Mouse (Mus musculus): Measurements from ENCODE around the gene Wnt5b. TPM values are rescaled to one million over a fixed set of nuclear protein-coding genes. Genes with fewer than 3 reads are reported as not detected.
A peak's percentile ranks its signal among the peaks of the same experiment; 100 is the strongest.

The Wnt5b gene
- polyA plus RNA-seq, 1 experiment from 2014 or later, result 6.8 TPM

DNA sequence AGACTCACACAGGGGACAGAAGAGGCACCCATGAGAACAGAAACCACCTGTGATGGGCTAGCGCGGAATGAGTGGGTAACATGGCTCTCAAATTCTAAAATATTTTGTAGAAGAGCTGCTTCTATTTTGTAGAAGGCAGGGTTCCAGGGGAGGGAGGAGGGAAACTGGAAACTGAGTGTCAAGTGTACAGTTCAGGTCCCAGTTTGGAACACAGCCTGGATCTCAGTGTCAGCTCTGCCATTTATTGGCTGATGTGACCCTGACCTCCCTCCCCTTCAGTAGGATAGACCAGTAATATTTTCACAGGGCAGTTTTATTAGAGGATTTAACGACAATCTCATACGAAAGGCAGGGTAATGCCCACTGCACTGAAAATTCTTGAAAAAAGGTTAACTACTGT lies 32.6 kb upstream of the Wnt5b start:
- WGBS, result 93% methylated on average over 4 of the region's 4 CpGs
- ATAC-seq (ENCODE audit: insufficient read depth) (no peak), DNase-seq (no peak)

DNA sequence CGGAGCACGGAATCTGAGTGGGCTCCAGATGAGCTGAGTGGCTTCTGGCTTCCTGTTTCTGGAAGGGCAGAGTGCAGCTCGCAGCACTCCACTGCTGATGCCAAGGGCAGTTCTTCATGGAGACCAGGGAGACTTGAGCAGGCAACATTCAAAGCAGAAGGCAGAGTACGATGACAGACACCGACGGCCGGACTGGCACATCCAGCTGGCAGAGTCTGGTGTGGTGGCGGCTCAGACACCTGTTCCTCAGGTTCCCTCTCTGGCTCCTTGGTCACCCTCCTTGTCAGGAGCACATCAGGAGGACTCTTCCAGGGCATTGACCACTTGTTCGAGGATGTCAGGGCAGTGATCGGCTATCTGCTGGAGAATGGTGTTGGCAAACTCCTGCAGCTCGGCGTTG lies 31.2 kb upstream of the Wnt5b start:
- TF ChIP-seq CTCF (IDR thresholded peaks at IDR 0.05; ENCODE audit: low read depth), result no peak
- 93% methylated on average over 12 of the region's 12 CpGs for WGBS
- Histone ChIP-seq H3K9ac (no peak overlapping the region), H3K4me1 (ENCODE audit: insufficient read depth) (no peaks in the 10 kb centered on the region; the same call in 1 of the 2 replicates), H3K4me2 (no peak overlapping the region), H3K27ac (ENCODE audit: low read depth) (no peak overlapping the region), H3K4me3 (ENCODE audit: low read depth, low read length) (no peak overlapping the region), H3K9me3 (ENCODE audit: low read depth, low read length) (no peaks in the 10 kb centered on the region), H3K27me3 (ENCODE audit: insufficient read depth, low read length) (no peaks in the 10 kb centered on the region), H3K36me3 (ENCODE audit: insufficient read depth) (peaks cover 17% of the 10 kb centered on the region)
- ATAC-seq (ENCODE audit: insufficient read depth), result no peak
- no peak for DNase-seq

More for the DNA sequence above, 32.6 kb upstream of the Wnt5b start:
- H3K27ac ChIP-seq (ENCODE audit: low read depth), result no peak overlapping the region
- no peak overlapping the region for H3K4me3 ChIP-seq (ENCODE audit: low read depth, low read length)
- no peak overlapping the region for H3K9ac ChIP-seq
- H3K4me2 ChIP-seq, result no peak overlapping the region
- H3K9me3 ChIP-seq (ENCODE audit: low read depth, low read length), result no peaks in the 10 kb centered on the region
- H3K36me3 ChIP-seq (ENCODE audit: insufficient read depth), result peaks cover 17% of the 10 kb centered on the region
- H3K4me1 ChIP-seq (ENCODE audit: insufficient read depth), result no peaks in the 10 kb centered on the region
- no peaks in the 10 kb centered on the region for H3K27me3 ChIP-seq (ENCODE audit: insufficient read depth, low read length)
- TF ChIP-seq CTCF (IDR thresholded peaks at IDR 0.05; ENCODE audit: low read depth), result no peak

GRCm38 (mm10) chr6:119572296-119572695 lies 28.1 kb upstream of the Wnt5b start:
- no peak overlapping the region for H3K4me3 ChIP-seq (ENCODE audit: low read depth, low read length)
- H3K4me2 ChIP-seq, result no peak overlapping the region
- TF ChIP-seq CTCF (IDR thresholded peaks at IDR 0.05; ENCODE audit: low read depth), result no peak
- no peaks in the 10 kb centered on the region for H3K27me3 ChIP-seq (ENCODE audit: insufficient read depth, low read length)
- no peaks in the 10 kb centered on the region; the same call in 1 of the 2 replicates for H3K4me1 ChIP-seq (ENCODE audit: insufficient read depth)
- no peak overlapping the region for H3K9ac ChIP-seq
- ATAC-seq (ENCODE audit: insufficient read depth), result no peak
- H3K27ac ChIP-seq (ENCODE audit: low read depth), result no peak overlapping the region
- no peaks in the 10 kb centered on the region for H3K9me3 ChIP-seq (ENCODE audit: low read depth, low read length)
- peaks cover 25% of the 10 kb centered on the region for H3K36me3 ChIP-seq (ENCODE audit: insufficient read depth)
- DNase-seq, result no peak
- 59% methylated on average over 7 of the region's 7 CpGs for WGBS

- Histone ChIP-seq H3K27me3 (ENCODE audit: insufficient read depth, low read length) (no peaks in the 10 kb centered on the region), H3K4me3 (ENCODE audit: low read depth, low read length) (no peak overlapping the region), H3K4me1 (ENCODE audit: insufficient read depth) (no peaks in the 10 kb centered on the region; the same call in 1 of the 2 replicates), H3K4me2 (no peak overlapping the region), H3K36me3 (ENCODE audit: insufficient read depth) (peaks cover 25% of the 10 kb centered on the region), H3K9ac (no peak overlapping the region), H3K9me3 (ENCODE audit: low read depth, low read length) (no peaks in the 10 kb centered on the region), H3K27ac (ENCODE audit: low read depth) (no peak overlapping the region)
- TF ChIP-seq CTCF (IDR thresholded peaks at IDR 0.05; ENCODE audit: low read depth), result no peak
- WGBS, result 54% methylated on average over 4 of the region's 4 CpGs
- ATAC-seq (ENCODE audit: insufficient read depth) (no peak), DNase-seq (peak; percentile 49)
Measured at GRCm38 (mm10) chr6:119570797-119571196, 26.6 kb upstream of the Wnt5b start.

DNA sequence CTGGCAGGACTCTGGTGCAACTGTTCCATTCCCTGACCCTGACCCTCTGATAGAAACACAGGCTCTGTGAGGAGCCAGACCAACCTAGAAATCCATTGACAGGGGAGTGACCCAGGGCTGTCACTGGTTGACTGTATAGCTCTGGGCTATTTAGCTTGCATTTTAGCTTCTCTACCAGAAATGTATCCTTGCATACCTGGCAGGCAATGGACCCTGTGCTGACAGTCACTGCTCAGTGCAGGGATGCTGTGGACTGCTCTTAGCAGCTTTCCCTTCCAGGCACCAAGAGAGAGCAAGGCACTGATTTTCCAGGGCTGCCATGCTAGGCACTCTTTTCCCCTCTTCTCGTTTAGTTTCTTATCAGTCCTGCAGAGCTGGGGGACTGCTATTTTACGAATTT lies 24.2 kb upstream of the Wnt5b start:
- peaks cover 13% of the 10 kb centered on the region; the same call in 1 of the 2 replicates for H3K36me3 ChIP-seq (ENCODE audit: insufficient read depth)
- ATAC-seq (ENCODE audit: insufficient read depth), result no peak
- no peaks in the 10 kb centered on the region for H3K27me3 ChIP-seq (ENCODE audit: insufficient read depth, low read length)
- WGBS, result 51% methylated on average over 2 of the region's 2 CpGs
- no peak for DNase-seq
- no peak overlapping the region for H3K9ac ChIP-seq
- TF ChIP-seq CTCF (IDR thresholded peaks at IDR 0.05; ENCODE audit: low read depth), result no peak
- H3K4me2 ChIP-seq, result no peak overlapping the region
- H3K9me3 ChIP-seq (ENCODE audit: low read depth, low read length), result no peaks in the 10 kb centered on the region
- H3K4me1 ChIP-seq (ENCODE audit: insufficient read depth), result no peaks in the 10 kb centered on the region; the same call in 1 of the 2 replicates
- H3K27ac ChIP-seq (ENCODE audit: low read depth), result no peak overlapping the region
- H3K4me3 ChIP-seq (ENCODE audit: low read depth, low read length), result no peak overlapping the region

DNA sequence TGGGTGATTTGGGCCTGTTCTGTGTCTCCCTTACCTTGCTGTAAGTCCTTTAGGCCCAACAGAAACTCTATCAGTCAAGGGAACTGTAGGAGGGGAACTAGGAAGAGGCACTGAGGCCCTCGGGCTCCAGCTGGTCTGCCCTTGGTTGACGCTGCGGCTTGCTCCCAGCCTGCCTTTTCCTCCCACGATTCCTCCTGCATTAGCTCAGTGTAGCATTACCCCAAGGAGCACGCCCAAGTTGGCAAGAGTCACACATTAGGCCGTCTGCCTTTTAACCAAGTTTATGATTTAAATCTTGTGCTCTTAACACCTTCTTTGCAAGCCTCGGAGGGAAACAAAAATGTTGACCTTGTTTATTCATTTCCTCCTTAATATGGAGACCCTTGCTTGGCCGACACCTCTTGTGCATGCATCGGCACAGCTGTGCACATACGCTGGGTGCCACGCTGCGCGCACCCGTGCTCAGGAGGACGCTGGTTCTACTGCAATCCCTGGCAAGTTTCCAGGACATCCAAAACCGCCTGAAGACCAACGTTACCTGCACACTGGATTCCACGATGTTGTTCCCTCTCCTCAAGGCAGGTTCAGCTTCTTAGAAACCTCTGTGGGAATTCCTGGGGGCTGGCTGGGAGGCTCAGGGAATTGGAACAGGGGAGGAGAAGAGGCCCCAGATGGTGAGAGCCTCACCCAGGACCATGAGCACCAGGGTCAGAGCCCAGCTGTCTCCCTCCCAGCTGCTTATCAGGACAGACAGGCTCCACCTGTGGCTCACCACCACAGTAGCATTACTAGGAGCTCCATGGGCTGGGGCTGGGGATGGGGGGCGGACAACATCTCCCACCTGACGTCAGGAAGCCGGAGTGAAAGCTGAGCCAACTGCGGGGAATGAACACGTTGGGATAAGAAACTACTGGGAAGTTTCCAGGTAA lies 21.6 kb upstream of the Wnt5b start:
- TF ChIP-seq CTCF (IDR thresholded peaks at IDR 0.05; ENCODE audit: low read depth), result no peak
- 0 out of 2 replicates have a peak, but pooled peaks have one; percentile 42 for ATAC-seq (ENCODE audit: insufficient read depth)
- no peaks in the 10 kb centered on the region for H3K27me3 ChIP-seq (ENCODE audit: insufficient read depth, low read length)
- no peaks in the 10 kb centered on the region for H3K9me3 ChIP-seq (ENCODE audit: low read depth, low read length)
- no peak overlapping the region for H3K4me3 ChIP-seq (ENCODE audit: low read depth, low read length)
- no peak overlapping the region for H3K9ac ChIP-seq
- H3K27ac ChIP-seq (ENCODE audit: low read depth), result no peak overlapping the region
- H3K36me3 ChIP-seq (ENCODE audit: insufficient read depth), result peaks cover 8% of the 10 kb centered on the region; the same call in 1 of the 2 replicates
- H3K4me1 ChIP-seq (ENCODE audit: insufficient read depth), result no peaks in the 10 kb centered on the region
- H3K4me2 ChIP-seq, result no peak overlapping the region
- DNase-seq, result no peak
- WGBS, result 65% methylated on average over 23 of the region's 23 CpGs

DNA sequence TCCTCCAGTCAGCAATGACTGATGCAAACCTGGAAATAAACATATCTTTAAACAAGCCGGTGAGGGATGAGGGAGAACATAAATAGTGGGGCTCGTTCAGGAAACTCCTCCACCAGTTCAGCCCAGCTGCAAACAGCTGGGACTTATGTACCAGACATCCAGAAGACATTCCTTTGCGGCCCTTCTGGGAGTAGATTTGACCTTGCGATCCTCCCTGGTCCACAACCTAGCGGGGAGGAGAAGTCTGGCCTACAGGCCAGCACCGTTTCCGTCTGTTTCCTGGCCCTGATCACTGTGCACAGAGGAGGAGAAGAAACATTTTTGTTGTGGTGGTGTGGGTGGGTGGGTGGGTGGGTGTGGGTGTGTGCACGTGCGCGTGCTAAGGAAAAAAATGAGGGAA lies 18.4 kb upstream of the Wnt5b start:
- Histone ChIP-seq H3K4me2 (no peak overlapping the region), H3K27me3 (ENCODE audit: insufficient read depth, low read length) (no peaks in the 10 kb centered on the region), H3K9ac (no peak overlapping the region), H3K9me3 (ENCODE audit: low read depth, low read length) (no peaks in the 10 kb centered on the region), H3K4me1 (ENCODE audit: insufficient read depth) (no peaks in the 10 kb centered on the region), H3K36me3 (ENCODE audit: insufficient read depth) (no peaks in the 10 kb centered on the region), H3K27ac (ENCODE audit: low read depth) (no peak overlapping the region), H3K4me3 (ENCODE audit: low read depth, low read length) (no peak overlapping the region)
- peak; percentile 55 for DNase-seq
- no peak for ATAC-seq (ENCODE audit: insufficient read depth)
- 34% methylated on average over 10 of the region's 10 CpGs for WGBS
- TF ChIP-seq CTCF (IDR thresholded peaks at IDR 0.05; ENCODE audit: low read depth), result no peak

Measured in lung, embryonic 14.5 days (tissue).